ENCODE assay signal across 8 mouse cellular contexts in genomic region chr2:5614308-5614705, GRCm38 (mm10).
DNase-seq lines count a peak whose midpoint lies in the region; ATAC-seq and TF ChIP-seq lines count a peak whose summit lies in the region.

No protein-coding gene starts in this region.

- no peak overlapping the region for H3K9ac ChIP-seq in heart, embryonic 15.5 days
- H3K9ac ChIP-seq in limb, embryonic 15.5 days = no peak overlapping the region
- no peak overlapping the region for H3K9ac ChIP-seq in stomach, postnatal 0 days (ENCODE audit: low read length)

- no peaks in the 10 kb centered on the region for H3K9me3 ChIP-seq in heart, embryonic 15.5 days (replicated peaks)
- H3K9me3 ChIP-seq in limb, embryonic 15.5 days = no peaks in the 10 kb centered on the region
- H3K9me3 ChIP-seq in stomach, postnatal 0 days (ENCODE audit: control insufficient read depth, low read length) = no peaks in the 10 kb centered on the region

- 45% methylated on average over 2 of the region's 2 CpGs for WGBS in heart, embryonic 15.5 days
- 91% methylated on average over 2 of the region's 2 CpGs for WGBS in thymus, adult 2 months
- 59% methylated on average over 2 of the region's 2 CpGs for WGBS in limb, embryonic 15.5 days
- 46% methylated on average over 2 of the region's 2 CpGs for WGBS in stomach, postnatal 0 days

- DNase-seq in heart, postnatal 10 days = no peak
- DNase-seq in thymus, adult 2 months = no peak
- DNase-seq in thymus, postnatal 0 days (ENCODE audit: low spot score) = no peak
- no peak for DNase-seq in stomach, postnatal 0 days (ENCODE audit: low spot score)
- no peak for DNase-seq in adrenal gland, adult 18-20 months (ENCODE audit: low spot score in 2 of 2)

- no peaks in the 10 kb centered on the region for H3K36me3 ChIP-seq in heart, embryonic 15.5 days
- no peaks in the 10 kb centered on the region for H3K36me3 ChIP-seq in thymus, adult 2 months (ENCODE audit: control insufficient read depth, insufficient read depth, low read length)
- no peaks in the 10 kb centered on the region for H3K36me3 ChIP-seq in limb, embryonic 15.5 days
- no peaks in the 10 kb centered on the region for H3K36me3 ChIP-seq in stomach, postnatal 0 days (ENCODE audit: control insufficient read depth, insufficient read depth, low read length)

- no peak for TF ChIP-seq EP300 in stomach, postnatal 0 days (optimal IDR thresholded peaks at IDR 0.05)

- peak overlapping the region; percentile 82 for H3K27ac ChIP-seq in heart, embryonic 15.5 days
- peak overlapping the region; percentile 55 for H3K27ac ChIP-seq in thymus, adult 2 months (ENCODE audit: control insufficient read depth, insufficient read depth, low read length)
- H3K27ac ChIP-seq in limb, embryonic 15.5 days = peak overlapping the region; percentile 81
- H3K27ac ChIP-seq in stomach, postnatal 0 days (replicated peaks) = peak overlapping the region; percentile 83

- TF ChIP-seq POLR2A in thymus, adult 2 months (IDR thresholded peaks at IDR 0.05; ENCODE audit: control insufficient read depth, extremely low read depth, insufficient read depth, low read length, poor library complexity) = no peak

- peaks cover 35% of the 10 kb centered on the region for H3K4me1 ChIP-seq in heart, embryonic 15.5 days (replicated peaks)
- H3K4me1 ChIP-seq in thymus, adult 2 months (replicated peaks; ENCODE audit: control insufficient read depth, insufficient read depth, low read length) = peaks cover 26% of the 10 kb centered on the region
- peaks cover 25% of the 10 kb centered on the region for H3K4me1 ChIP-seq in limb, embryonic 15.5 days
- H3K4me1 ChIP-seq in stomach, postnatal 0 days (replicated peaks; ENCODE audit: control insufficient read depth, insufficient read depth) = peaks cover 10% of the 10 kb centered on the region

- no peak for ATAC-seq in heart, embryonic 15.5 days (replicated peaks; ENCODE audit: insufficient number of reproducible peaks, insufficient read depth, low FRiP score, low read depth)
- ATAC-seq in limb, embryonic 15.5 days (ENCODE audit: insufficient number of reproducible peaks, low FRiP score, low TSS enrichment, low read depth) = no peak
- ATAC-seq in stomach, postnatal 0 days (ENCODE audit: low FRiP score, low TSS enrichment) = no peak
- no peak for ATAC-seq in cerebellum, adult (ENCODE audit: insufficient number of reproducible peaks, low FRiP score, low TSS enrichment)

- no peaks in the 10 kb centered on the region for H3K27me3 ChIP-seq in heart, embryonic 15.5 days
- H3K27me3 ChIP-seq in thymus, adult 2 months (ENCODE audit: control insufficient read depth, insufficient read depth, low read length) = no peaks in the 10 kb centered on the region
- H3K27me3 ChIP-seq in limb, embryonic 15.5 days = no peaks in the 10 kb centered on the region
- H3K27me3 ChIP-seq in stomach, postnatal 0 days (ENCODE audit: control insufficient read depth, insufficient read depth, low read length) = no peaks in the 10 kb centered on the region

- intact Hi-C loops in heart, postnatal 10 days (cut with DNase I) = no loop called here

- no peak overlapping the region for H3K4me2 ChIP-seq in heart, embryonic 15.5 days
- no peak overlapping the region for H3K4me2 ChIP-seq in limb, embryonic 15.5 days
- H3K4me2 ChIP-seq in stomach, postnatal 0 days (replicated peaks; ENCODE audit: low read depth) = no peak overlapping the region

- H3K4me3 ChIP-seq in heart, embryonic 15.5 days = no peak overlapping the region
- H3K4me3 ChIP-seq in thymus, adult 2 months (ENCODE audit: control insufficient read depth, insufficient read depth, low read length) = no peak overlapping the region
- H3K4me3 ChIP-seq in limb, embryonic 15.5 days = no peak overlapping the region
- no peak overlapping the region for H3K4me3 ChIP-seq in stomach, postnatal 0 days (ENCODE audit: low read depth, low read length)

- no peak for TF ChIP-seq CTCF in thymus, adult 2 months (IDR thresholded peaks at IDR 0.05; ENCODE audit: borderline replicate concordance, control insufficient read depth, extremely low read depth, insufficient read depth, low read length, poor library complexity)
- TF ChIP-seq CTCF in stomach, postnatal 0 days (IDR thresholded peaks at IDR 0.05; ENCODE audit: low read depth) = no peak
